Mouse (Mus musculus) embryo, embryonic 10 days (tissue): ENCODE data around the gene Ccdc63.
"Not testable (repeated sequence)": the region's sequence is repeated elsewhere in the genome, so short reads cannot be mapped to it uniquely, and the experiment has no call there.

Experiments used
- DNase-seq: peaks from one replicate; pipeline ENCODE4 v3.0.0-alpha.2; 2015; ENCODE audit warnings: low spot score

Gene Ccdc63

GRCm38 (mm10) chr5:122140723-122141122, at the start of gene Ccdc63:
Gene Ccdc63, minus strand, starts transcription at chr5:122140823.
- no peak for DNase-seq

GRCm38 (mm10) chr5:122189115-122189514, 48.5 kb upstream of the Ccdc63 start:
- no peak for DNase-seq

- DNase-seq = not testable (repeated sequence)
Observed at GRCm38 (mm10) chr5:122184858-122185257, 44.2 kb upstream of the Ccdc63 start.

GRCm38 (mm10) chr5:122184283-122184806, 43.7 kb upstream of the Ccdc63 start:
- DNase-seq = no peak

GRCm38 (mm10) chr5:122179665-122180064, 39.0 kb upstream of the Ccdc63 start:
- no peak for DNase-seq

GRCm38 (mm10) chr5:122176398-122176797, 35.8 kb upstream of the Ccdc63 start:
- peak; percentile 71 for DNase-seq

- no peak for DNase-seq
Observed at GRCm38 (mm10) chr5:122175961-122176360, 35.3 kb upstream of the Ccdc63 start.

GRCm38 (mm10) chr5:122175402-122175801, 34.8 kb upstream of the Ccdc63 start:
- no peak for DNase-seq

GRCm38 (mm10) chr5:122171058-122171457, 30.4 kb upstream of the Ccdc63 start:
- no peak for DNase-seq

- DNase-seq = no peak
Observed at GRCm38 (mm10) chr5:122168344-122169069, 27.9 kb upstream of the Ccdc63 start.

GRCm38 (mm10) chr5:122166636-122167161, 26.1 kb upstream of the Ccdc63 start:
- no peak for DNase-seq

- no peak for DNase-seq
Observed at GRCm38 (mm10) chr5:122165233-122165915, 24.8 kb upstream of the Ccdc63 start.

GRCm38 (mm10) chr5:122164011-122164410, 23.4 kb upstream of the Ccdc63 start:
- no peak for DNase-seq

- no peak for DNase-seq
Observed at GRCm38 (mm10) chr5:122163194-122163593, 22.6 kb upstream of the Ccdc63 start.

GRCm38 (mm10) chr5:122158557-122159515, 18.2 kb upstream of the Ccdc63 start:
- no peak for DNase-seq

- DNase-seq = peak; percentile 95
Observed at GRCm38 (mm10) chr5:122157827-122158381, 17.3 kb upstream of the Ccdc63 start, which contains the start of gene Ppp1cc. Gene Ppp1cc, plus strand, starts transcription at chr5:122158278.

- DNase-seq = no peak
Observed at GRCm38 (mm10) chr5:122156486-122156885, 15.9 kb upstream of the Ccdc63 start.

GRCm38 (mm10) chr5:122155613-122156012, 15.0 kb upstream of the Ccdc63 start:
- no peak for DNase-seq

- no peak for DNase-seq
Observed at GRCm38 (mm10) chr5:122154782-122155181, 14.2 kb upstream of the Ccdc63 start.

GRCm38 (mm10) chr5:122154006-122154405, 13.4 kb upstream of the Ccdc63 start:
- no peak for DNase-seq

GRCm38 (mm10) chr5:122152508-122152907, 11.9 kb upstream of the Ccdc63 start:
- DNase-seq = not testable (repeated sequence)
